Mouse (Mus musculus): ENCODE results near the gene Vmn2r84.
"Not testable (repeated sequence)": the region's sequence is repeated elsewhere in the genome, so short reads cannot be mapped to it uniquely, and the experiment has no call there.

DNA sequence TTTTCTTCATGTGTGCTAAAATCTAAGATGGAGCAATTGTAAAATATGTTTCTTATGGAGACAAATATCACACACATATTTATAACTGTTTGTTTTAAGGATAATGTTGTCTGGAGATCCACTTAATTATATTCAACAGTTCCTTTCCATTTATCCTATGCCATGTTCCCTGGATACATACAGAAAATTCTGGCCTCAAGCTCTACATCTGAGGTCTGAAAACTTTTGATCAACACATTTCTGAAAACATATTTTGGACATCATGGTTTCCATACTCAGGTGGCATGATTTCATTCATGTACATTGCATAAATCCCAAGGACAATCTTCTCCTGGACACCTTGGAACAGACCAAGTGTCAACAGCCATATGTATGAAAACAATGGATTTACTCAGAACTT lies 35.5 kb upstream of the Vmn2r84 start, which contains the start of gene Vmn2r85:
- not testable (repeated sequence) for TF ChIP-seq CTCF (IDR thresholded peaks at IDR 0.05 in 2 of 3, conservative IDR thresholded peaks at IDR 0.05 in 1 of 3; ENCODE audit: control insufficient read depth in 1 of 3, insufficient read depth in 1 of 3, low read depth in 2 of 3, low read length in 3 of 3, poor library complexity in 1 of 3, severe bottlenecking in 1 of 3); MEF2A (IDR thresholded peaks at IDR 0.05; ENCODE audit: extremely low read depth, insufficient replicate concordance, low read depth, low read length, poor library complexity, severe bottlenecking); POLR2A (IDR thresholded peaks at IDR 0.05; ENCODE audit: control insufficient read depth in 1 of 2, insufficient read depth in 1 of 2, low read depth in 1 of 2, low read length in 2 of 2, poor library complexity in 1 of 2)
